Mouse (Mus musculus) cortical plate, adult 2 months (tissue): ENCODE data around the gene Gm5475.

Experiments used
- CTCF ChIP-seq: fragments of 200-500 bp; IDR thresholded peaks from 2 replicates; pipeline ENCODE4 v1.5.1; 2011; ENCODE audit warnings: mild to moderate bottlenecking, control low read depth, low read length; ENCODE audit not compliant: insufficient read depth; ENCODE audit errors: extremely low read depth
- POLR2A ChIP-seq: fragments of 200-500 bp; IDR thresholded peaks from 2 replicates; pipeline ENCODE4 v1.6.1; 2011; ENCODE audit warnings: mild to moderate bottlenecking, low read length, control low read depth; ENCODE audit not compliant: insufficient read depth; ENCODE audit errors: extremely low read depth

DNA sequence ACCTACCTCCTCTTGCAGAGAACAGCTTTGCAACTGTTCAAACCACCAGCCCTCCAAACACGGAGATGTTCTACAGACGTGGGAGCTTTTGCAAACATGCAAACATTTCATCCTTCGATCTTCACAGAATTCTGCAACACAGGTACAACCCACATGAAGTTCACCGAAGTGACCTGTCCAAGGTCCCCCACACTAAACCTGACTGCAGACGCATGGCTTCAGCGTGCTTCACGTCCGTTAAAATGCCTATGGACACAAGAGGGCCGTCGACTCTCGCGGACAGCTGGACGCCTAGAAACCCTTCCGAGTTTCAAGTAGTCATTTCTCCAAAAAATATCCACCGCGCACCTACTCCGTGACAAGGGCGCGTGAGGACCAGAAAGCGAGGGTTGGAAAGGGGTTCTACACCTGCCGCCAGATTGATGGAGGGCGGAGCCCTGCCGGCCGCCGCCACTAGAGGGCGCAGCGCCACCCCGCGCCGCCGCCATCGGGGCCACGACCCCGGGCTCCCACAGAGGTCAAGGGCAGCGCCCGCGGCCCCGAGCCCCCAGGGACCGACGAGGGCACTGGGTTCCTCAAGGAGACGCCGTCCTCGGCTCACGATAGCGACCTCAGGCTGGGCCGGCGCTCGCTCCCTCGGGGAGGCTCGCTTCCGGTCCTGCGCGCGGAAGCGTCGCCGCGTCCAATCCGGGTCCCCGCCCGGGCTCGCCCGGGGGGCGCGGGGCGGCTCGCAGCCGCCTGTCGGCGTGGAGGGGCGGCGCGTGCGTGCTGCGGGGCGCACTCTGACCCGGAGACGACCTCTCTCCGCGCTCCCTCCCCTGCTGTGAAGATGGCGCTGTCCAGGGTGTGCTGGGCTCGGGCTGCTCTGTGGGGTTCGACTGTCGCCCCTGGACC lies 46.6 kb downstream of the Gm5475 start, which contains the start of gene Letmd1:
- TF ChIP-seq CTCF (peak; percentile 14; the same call in 1 of the 2 replicates), POLR2A (peak; percentile 63)
